Mouse (Mus musculus) small intestine, adult 2 months (tissue): ENCODE results near the gene Nudc. TPM values are rescaled to one million over a fixed set of nuclear protein-coding genes. Genes with fewer than 3 reads are reported as not detected.

Experiments used
- H3K27ac ChIP-seq: fragments of 200-500 bp; 2 replicates; pipeline ENCODE4 v1.5.1; 2012; ENCODE audit warnings: low read depth, low read length, control low read depth, inconsistent platforms; ENCODE audit not compliant: insufficient read depth
- H3K27me3 ChIP-seq: fragments of 200-500 bp; 2 replicates; pipeline ENCODE4 v1.6.1; 2012; ENCODE audit warnings: mild to moderate bottlenecking, moderate library complexity, low read length, inconsistent platforms; ENCODE audit not compliant: control insufficient read depth, insufficient read depth
- H3K36me3 ChIP-seq: fragments of 200-500 bp; 2 replicates; pipeline ENCODE4 v1.6.1; 2012; ENCODE audit warnings: mild to moderate bottlenecking, low read length, control low read depth, inconsistent platforms; ENCODE audit not compliant: control insufficient read depth, insufficient read depth
- H3K4me1 ChIP-seq: fragments of 200-500 bp; 2 replicates; pipeline ENCODE4 v1.6.1; 2012; ENCODE audit warnings: low read length, inconsistent platforms, mixed read lengths; ENCODE audit not compliant: control insufficient read depth, insufficient read depth, insufficient read length
- H3K4me3 ChIP-seq: fragments of 200-500 bp; 2 replicates; pipeline ENCODE4 v1.5.1; 2012; ENCODE audit warnings: low read depth, mild to moderate bottlenecking, control low read depth, inconsistent platforms, low read length, moderate library complexity
- CTCF ChIP-seq: fragments of 200-500 bp; IDR thresholded peaks from 2 replicates; pipeline ENCODE4 v1.5.1; 2012; ENCODE audit warnings: low read depth, mild to moderate bottlenecking, control low read depth, inconsistent platforms, low read length, moderate library complexity, mixed read lengths; ENCODE audit not compliant: insufficient replicate concordance, insufficient read length; ENCODE audit errors: extremely low read depth
- POLR2A ChIP-seq: fragments of 200-500 bp; IDR thresholded peaks from 2 replicates; pipeline ENCODE4 v1.6.1; 2012; ENCODE audit warnings: low read depth, mild to moderate bottlenecking, control low read depth, inconsistent platforms, low read length, moderate library complexity
- WGBS: fragments of 180-500 bp; shearing (Covaris S2); methylation state at CpG from one replicate; pipeline ENCODE4 v1.1.7; 2018; 5-methylcytosine and 5-hydroxymethylcytosine counted together
- polyA plus RNA-seq: library from polyadenylated mRNA; depleted of rRNA; stranded (reverse); fragments of >200 nt; gene quantifications from 2 replicates; pipeline ENCODE4 v1.2.3, GENCODE M21; 2012; rRNA removed

Gene Nudc
- 9.3 and 16.1 TPM in 2 replicates for polyA plus RNA-seq

GRCm38 (mm10) chr4:133545272-133546231, at the start of gene Nudc:
Gene Nudc (minus strand): TSS chr4:133545996.
- no peaks in the 10 kb centered on the region; the same call in 1 of the 2 replicates for H3K4me1 ChIP-seq
- under 1% methylated on average over 76 of the region's 77 CpGs for WGBS

GRCm38 (mm10) chr4:133595538-133595937, 49.7 kb upstream of the Nudc start:
- Histone ChIP-seq H3K27ac (no peak overlapping the region), H3K4me3 (no peak overlapping the region), H3K4me1 (no peaks in the 10 kb centered on the region; the same call in 1 of the 2 replicates), H3K36me3 (peaks cover 11% of the 10 kb centered on the region), H3K27me3 (no peaks in the 10 kb centered on the region)
- no peak for TF ChIP-seq CTCF
- no peak for TF ChIP-seq POLR2A
- WGBS: 82% methylated on average over 7 of the region's 7 CpGs

More at GRCm38 (mm10) chr4:133545272-133546231, at the start of gene Nudc:
- Histone ChIP-seq H3K4me3 (peak within 1 kb of the TSS; percentile 95), H3K36me3 (peaks cover 6% of the 10 kb centered on the region; the same call in 1 of the 2 replicates), H3K27ac (peak within 1 kb of the TSS; percentile 36; the same call in 1 of the 2 replicates), H3K27me3 (no peaks in the 10 kb centered on the region)
- TF ChIP-seq CTCF (no peak), POLR2A (peak; percentile 85)

GRCm38 (mm10) chr4:133592570-133592969, 46.8 kb upstream of the Nudc start:
- Histone ChIP-seq H3K4me3 (no peak overlapping the region), H3K27me3 (no peaks in the 10 kb centered on the region), H3K4me1 (no peaks in the 10 kb centered on the region), H3K27ac (no peak overlapping the region), H3K36me3 (peaks cover 31% of the 10 kb centered on the region)
- 21% methylated on average over 7 of the region's 7 CpGs for WGBS
- TF ChIP-seq CTCF (peak; percentile 94; the same call in 1 of the 2 replicates), POLR2A (no peak)

DNA sequence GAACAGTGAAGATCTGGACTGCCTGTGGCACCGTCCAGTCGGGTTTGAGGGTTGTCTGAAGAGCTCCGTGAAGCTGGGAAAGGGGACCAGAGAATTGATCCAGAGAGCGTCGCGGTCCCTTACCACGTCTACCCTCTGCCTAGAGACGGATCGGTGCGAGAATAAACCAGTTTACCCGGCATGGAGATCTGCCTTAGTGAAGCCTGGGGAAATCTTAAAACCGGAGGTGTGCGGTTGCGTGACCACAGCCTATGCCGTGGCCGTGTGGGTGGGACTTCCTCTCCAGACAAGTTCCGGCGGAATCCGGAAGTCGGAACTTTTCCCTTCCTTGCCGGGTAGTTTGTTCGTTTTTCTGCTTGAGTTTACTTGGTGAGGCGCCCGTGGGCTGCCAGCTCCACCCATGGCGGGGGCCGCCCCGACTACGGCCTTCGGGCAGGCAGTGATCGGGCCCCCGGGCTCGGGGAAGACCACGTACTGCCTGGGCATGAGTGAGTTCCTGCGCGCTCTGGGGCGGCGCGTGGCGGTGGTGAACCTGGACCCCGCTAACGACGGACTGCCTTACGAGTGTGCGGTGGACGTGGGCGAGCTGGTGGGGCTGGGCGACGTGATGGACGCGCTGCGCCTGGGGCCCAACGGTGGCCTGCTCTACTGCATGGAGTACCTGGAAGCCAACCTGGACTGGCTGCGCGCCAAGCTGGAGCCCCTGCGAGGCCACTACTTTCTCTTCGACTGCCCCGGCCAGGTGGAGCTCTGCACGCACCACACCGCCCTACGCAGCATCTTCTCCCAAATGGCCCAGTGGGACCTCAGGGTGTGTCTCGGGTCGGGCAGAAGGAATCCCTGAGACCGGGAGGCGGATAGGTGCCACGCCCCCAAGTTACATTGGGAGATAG, 38.5 kb upstream of the Nudc start, which contains the start of gene Gpn2:
Gene Gpn2, plus strand, starts transcription at position 304 of the 893 bp plus-strand sequence.
- under 1% methylated on average over 65 of the region's 65 CpGs for WGBS
- peaks cover 5% of the 10 kb centered on the region for H3K4me1 ChIP-seq
- peaks cover 43% of the 10 kb centered on the region for H3K36me3 ChIP-seq
- peak within 1 kb of the TSS; percentile 80 for H3K4me3 ChIP-seq
- peak within 1 kb of the TSS; percentile 69 for H3K27ac ChIP-seq
- H3K27me3 ChIP-seq: no peaks in the 10 kb centered on the region
- TF ChIP-seq CTCF: no peak
- TF ChIP-seq POLR2A: peak; percentile 67

DNA sequence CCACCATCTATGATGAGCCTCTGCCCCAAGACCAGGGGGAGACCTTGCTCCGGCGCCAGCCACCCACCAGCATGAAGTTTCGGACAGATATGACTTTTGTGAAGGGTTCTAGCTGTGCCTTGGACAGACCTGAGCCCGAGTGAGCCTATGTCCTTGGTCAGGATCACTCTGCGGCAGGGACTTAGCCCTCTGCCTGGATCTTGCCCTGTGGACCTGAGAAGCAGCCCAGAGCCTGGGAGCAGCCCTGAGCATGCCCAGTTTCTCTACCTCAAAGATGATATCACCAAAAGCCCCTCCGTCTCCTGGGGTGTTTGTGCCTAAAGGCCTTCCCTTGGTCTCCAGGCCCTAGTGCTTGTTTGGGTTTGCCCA, 37.9 kb upstream of the Nudc start:
- no peaks in the 10 kb centered on the region for H3K27me3 ChIP-seq
- peaks cover 43% of the 10 kb centered on the region for H3K36me3 ChIP-seq
- peak overlapping the region; percentile 69 for H3K27ac ChIP-seq
- 40% methylated on average over 6 of the region's 6 CpGs for WGBS
- TF ChIP-seq POLR2A (no peak), CTCF (no peak)
- peaks cover 5% of the 10 kb centered on the region for H3K4me1 ChIP-seq
- peak overlapping the region; percentile 80 for H3K4me3 ChIP-seq

DNA sequence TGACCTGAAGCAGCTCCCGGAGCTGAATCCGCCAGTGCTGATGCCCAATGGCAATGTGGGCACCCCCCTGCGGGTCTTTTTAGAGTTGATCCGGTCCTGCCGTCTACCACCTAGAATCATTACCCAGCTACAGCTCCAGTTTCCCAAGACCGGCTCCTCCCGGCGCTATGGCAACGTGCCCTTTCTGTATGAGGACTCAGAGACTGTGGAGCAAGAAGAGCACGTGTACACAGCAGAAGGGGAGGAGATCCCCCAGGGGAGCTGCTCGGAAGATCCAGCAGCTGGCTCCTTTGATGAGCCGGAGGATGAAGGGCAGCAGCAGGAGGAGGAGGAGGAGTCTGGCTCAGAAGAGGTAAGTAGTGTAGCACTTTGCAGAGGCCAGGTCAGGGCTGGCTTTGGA, 32.2 kb upstream of the Nudc start:
- TF ChIP-seq POLR2A (no peak), CTCF (no peak)
- 80% methylated on average over 12 of the region's 12 CpGs for WGBS
- H3K4me3 ChIP-seq: no peak overlapping the region

More for the DNA sequence above, 32.2 kb upstream of the Nudc start:
- Histone ChIP-seq H3K4me1 (peaks cover 5% of the 10 kb centered on the region; the same call in 1 of the 2 replicates), H3K36me3 (peaks cover 37% of the 10 kb centered on the region), H3K27ac (no peak overlapping the region), H3K27me3 (no peaks in the 10 kb centered on the region)
